Mouse (Mus musculus) kidney, embryonic 15.5 days (tissue): ENCODE measurements around the gene Fshb. TPM values are rescaled to one million over a fixed set of nuclear protein-coding genes. Genes with fewer than 3 reads are reported as not detected.

ENCODE experiments used
- ATAC-seq: fragments of 200-750 bp; cut with Nextera tagmentation; replicated peaks from 2 replicates; pipeline ENCODE4 v1.8.0; 2017; ENCODE audit warnings: moderate TSS enrichment; ENCODE audit not compliant: low FRiP score
- H3K27ac ChIP-seq: fragments of 300-500 bp; sonication (generic); 2 replicates; pipeline ENCODE4 v1.5.1; 2015; ENCODE audit warnings: mild to moderate bottlenecking, inconsistent platforms
- H3K27me3 ChIP-seq: fragments of 300-500 bp; sonication (generic); 2 replicates; pipeline ENCODE4 v1.6.1; 2015; ENCODE audit warnings: inconsistent platforms
- H3K36me3 ChIP-seq: fragments of 300-500 bp; sonication (generic); 2 replicates; pipeline ENCODE4 v1.6.1; 2015; ENCODE audit warnings: inconsistent platforms
- H3K4me1 ChIP-seq: fragments of 300-500 bp; sonication (generic); 2 replicates; pipeline ENCODE4 v1.6.1; 2015; ENCODE audit warnings: inconsistent platforms
- H3K4me2 ChIP-seq: fragments of 300-500 bp; sonication (generic); 2 replicates; pipeline ENCODE4 v1.6.1; 2015; ENCODE audit warnings: moderate library complexity, mild to moderate bottlenecking, inconsistent platforms
- H3K4me3 ChIP-seq: fragments of 300-500 bp; sonication (generic); replicated peaks from 2 replicates; pipeline ENCODE4 v1.5.1; 2015; ENCODE audit warnings: mild to moderate bottlenecking, inconsistent platforms
- H3K9ac ChIP-seq: fragments of 300-500 bp; sonication (generic); 2 replicates; pipeline ENCODE4 v1.6.1; 2015; ENCODE audit warnings: mild to moderate bottlenecking, inconsistent platforms
- H3K9me3 ChIP-seq: fragments of 300-500 bp; sonication (generic); replicated peaks from 2 replicates; pipeline ENCODE4 v1.6.1; 2016; ENCODE audit warnings: inconsistent platforms
- WGBS: fragments of 180-500 bp; shearing (Covaris S2); methylation state at CpG from one replicate; pipeline ENCODE4 v1.1.7; 2015; ENCODE audit warnings: mixed read lengths; 5-methylcytosine and 5-hydroxymethylcytosine counted together
- polyA plus RNA-seq: library from polyadenylated mRNA; unstranded; fragments of >200 nt; fragmentation: Nextera tagmentation; extraction: Ambion mirVana; gene quantifications from 2 replicates; pipeline ENCODE4 v1.2.1, GENCODE M21; 2015

Gene Fshb
- polyA plus RNA-seq = not detected in 2 replicates

DNA sequence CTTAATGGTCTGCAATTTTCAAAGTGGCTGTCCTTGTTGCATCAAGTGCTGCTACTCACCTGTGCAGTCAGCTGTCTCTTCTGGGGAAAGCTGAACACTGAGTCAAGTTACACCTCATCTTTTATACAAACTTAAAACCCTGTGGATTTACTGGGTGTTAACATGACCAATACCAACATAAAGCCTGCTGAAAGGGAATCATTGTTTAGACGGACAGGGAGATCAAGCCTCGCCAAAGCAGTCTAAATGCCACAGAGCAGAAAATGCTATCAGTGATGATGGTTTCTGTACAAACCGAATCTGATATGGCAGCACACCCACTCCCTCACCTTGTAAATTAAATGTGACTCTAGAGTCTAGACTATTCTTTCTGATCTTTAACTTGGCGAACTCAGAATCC is at the start of gene Fshb:
Gene Fshb (minus strand): TSS at position 101 of the 400 bp plus-strand sequence.
- no peaks in the 10 kb centered on the region for H3K4me1 ChIP-seq
- no peak within 1 kb of the TSS for H3K4me3 ChIP-seq
- no peaks in the 10 kb centered on the region for H3K36me3 ChIP-seq
- H3K27ac ChIP-seq = no peak within 1 kb of the TSS
- no peaks in the 10 kb centered on the region for H3K27me3 ChIP-seq
- no peaks in the 10 kb centered on the region for H3K9me3 ChIP-seq
- no peak within 1 kb of the TSS for H3K9ac ChIP-seq
- 74% methylated on average over 4 of the region's 4 CpGs for WGBS
- H3K4me2 ChIP-seq = no peak within 1 kb of the TSS
- ATAC-seq = no peak

DNA sequence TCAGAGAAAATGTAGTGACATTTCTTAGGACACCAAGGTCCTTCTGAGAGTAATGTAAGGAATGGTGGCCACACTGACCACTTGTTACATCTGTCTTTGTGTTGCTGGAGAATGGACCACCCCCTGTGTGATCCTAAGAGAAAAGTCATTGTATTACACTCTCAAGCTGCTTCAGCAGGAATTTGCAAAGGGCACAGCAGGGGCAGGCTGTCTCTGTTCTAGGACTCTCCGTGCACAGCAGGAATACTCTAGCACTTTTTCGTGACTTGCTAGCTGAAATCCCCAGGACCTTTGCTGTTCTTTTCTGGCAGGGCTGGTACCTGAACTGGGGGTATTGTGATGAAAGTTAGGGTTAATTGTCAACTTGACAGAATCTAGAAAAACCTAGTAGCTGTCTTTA is 24.8 kb upstream of the Fshb start:
- no peak overlapping the region for H3K4me2 ChIP-seq
- no peaks in the 10 kb centered on the region for H3K4me1 ChIP-seq
- no peaks in the 10 kb centered on the region for H3K27me3 ChIP-seq
- no peak for ATAC-seq
- no peak overlapping the region for H3K9ac ChIP-seq
- H3K27ac ChIP-seq = no peak overlapping the region
- WGBS = 59% methylated on average over 2 of the region's 2 CpGs
- H3K36me3 ChIP-seq = no peaks in the 10 kb centered on the region
- no peaks in the 10 kb centered on the region for H3K9me3 ChIP-seq
- no peak overlapping the region for H3K4me3 ChIP-seq

DNA sequence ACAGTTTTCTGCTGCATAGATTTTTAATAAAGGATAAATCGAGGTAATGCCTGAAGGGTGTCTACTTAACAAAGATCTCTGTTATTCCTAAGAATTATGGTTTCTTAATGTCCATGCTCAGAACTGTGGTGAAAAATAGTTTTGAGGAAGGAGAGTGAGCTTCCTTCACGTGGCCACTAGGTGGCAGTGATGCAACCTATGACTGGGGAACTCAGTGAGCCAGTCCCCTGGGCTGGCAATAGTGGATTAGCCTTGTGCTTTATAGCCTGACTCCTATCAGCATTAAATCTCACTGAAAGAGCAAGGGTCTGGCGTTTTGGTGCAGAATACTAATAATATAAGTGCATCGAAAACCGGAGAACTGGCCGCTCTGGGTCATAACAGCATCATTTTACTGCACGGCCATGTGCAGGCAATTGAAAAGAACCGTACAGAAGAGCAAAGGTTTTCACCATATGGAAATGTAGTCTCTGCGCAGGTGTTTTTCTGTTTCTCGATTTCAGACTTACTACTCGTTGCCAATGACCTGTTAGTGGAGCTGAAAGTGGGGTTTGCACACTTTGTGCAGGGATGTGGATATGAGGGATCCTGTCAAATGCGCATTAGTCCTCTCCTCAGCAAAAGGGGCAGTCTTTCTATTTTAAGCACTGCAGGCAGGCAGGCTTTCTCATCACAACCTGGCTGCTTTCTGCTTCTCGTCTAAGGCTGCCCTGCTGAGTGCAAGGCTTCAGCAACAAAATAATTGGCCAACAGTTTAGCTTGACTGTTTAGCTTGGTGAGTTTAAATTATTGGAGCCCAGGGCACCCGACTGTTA is 23.8 kb upstream of the Fshb start:
- no peak for ATAC-seq

DNA sequence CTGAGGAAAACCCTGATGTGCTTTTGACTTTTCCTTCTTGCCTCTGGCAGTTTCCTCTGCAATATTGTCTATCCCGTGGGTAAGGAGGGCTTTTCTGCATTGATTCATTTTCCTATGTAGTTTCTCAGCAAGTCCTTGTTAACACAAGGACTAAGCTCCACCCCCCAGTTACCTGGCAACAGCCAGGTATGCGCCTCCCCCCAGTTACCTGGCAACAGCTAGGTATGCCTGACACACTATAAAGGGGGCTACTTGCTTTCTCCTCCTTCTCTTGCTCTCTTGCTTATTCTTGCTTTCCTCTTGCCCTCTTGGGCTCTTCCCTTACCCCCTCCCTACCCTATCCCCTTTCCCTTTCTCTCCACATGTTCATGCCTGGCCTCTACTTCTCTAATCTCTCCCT is 3.8 kb upstream of the Fshb start:
- Histone ChIP-seq H3K36me3 (no peaks in the 10 kb centered on the region), H3K4me1 (no peaks in the 10 kb centered on the region), H3K4me2 (no peak overlapping the region), H3K4me3 (no peak overlapping the region), H3K27me3 (no peaks in the 10 kb centered on the region), H3K27ac (no peak overlapping the region), H3K9ac (no peak overlapping the region), H3K9me3 (no peaks in the 10 kb centered on the region)
- 53% methylated on average over 2 of the region's 2 CpGs for WGBS
- ATAC-seq = peak; percentile 56; the same call in 1 of the 2 replicates

More for the DNA sequence above, 23.8 kb upstream of the Fshb start:
- Histone ChIP-seq H3K4me3 (no peak overlapping the region), H3K27ac (no peak overlapping the region), H3K9me3 (no peaks in the 10 kb centered on the region), H3K27me3 (no peaks in the 10 kb centered on the region), H3K9ac (no peak overlapping the region), H3K4me2 (no peak overlapping the region), H3K36me3 (no peaks in the 10 kb centered on the region), H3K4me1 (no peaks in the 10 kb centered on the region)
- 55% methylated on average over 14 of the region's 14 CpGs for WGBS

DNA sequence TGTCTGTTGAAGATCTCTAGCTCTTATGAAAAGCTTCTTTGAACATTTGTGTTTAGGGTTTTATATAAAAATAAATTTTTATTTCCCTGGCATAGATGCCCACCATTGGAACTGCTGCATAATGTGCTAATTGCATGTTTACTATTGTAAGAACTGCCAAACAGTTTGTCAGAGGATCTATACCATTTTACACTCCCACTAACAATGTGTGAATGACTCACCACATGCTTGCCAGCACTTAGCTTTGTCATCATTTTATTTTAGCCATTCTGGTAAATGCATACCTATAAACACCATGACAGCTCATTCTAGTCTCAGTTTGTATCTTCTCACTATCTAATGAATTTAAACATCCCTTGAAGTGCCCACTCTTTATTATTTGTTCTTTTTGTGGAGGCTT is 13.5 kb downstream of the Fshb start:
- Histone ChIP-seq H3K27ac (no peak overlapping the region), H3K36me3 (no peaks in the 10 kb centered on the region), H3K9ac (no peak overlapping the region), H3K4me1 (no peaks in the 10 kb centered on the region), H3K4me3 (no peak overlapping the region), H3K9me3 (no peaks in the 10 kb centered on the region), H3K4me2 (no peak overlapping the region), H3K27me3 (no peaks in the 10 kb centered on the region)
- no peak for ATAC-seq

DNA sequence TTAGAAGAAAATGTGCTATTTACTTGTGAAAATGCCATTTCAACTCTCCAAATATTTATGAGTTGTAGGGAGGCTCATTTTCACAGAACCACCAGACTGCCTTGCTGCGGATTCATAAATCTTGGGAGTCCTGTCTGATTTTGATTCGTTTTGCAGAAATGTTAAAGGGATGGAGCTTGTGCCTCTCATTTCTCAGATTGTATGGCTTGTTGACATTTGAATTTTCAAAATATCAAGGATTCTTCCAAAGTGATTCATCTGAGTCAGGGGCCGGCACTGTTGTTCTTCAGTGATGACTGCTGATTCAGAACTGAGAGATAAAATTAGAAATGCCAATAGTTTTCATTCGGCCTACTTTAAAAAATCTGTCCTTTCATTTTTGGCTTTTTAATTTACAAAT is 18.6 kb downstream of the Fshb start:
- H3K27me3 ChIP-seq = no peaks in the 10 kb centered on the region
- no peaks in the 10 kb centered on the region for H3K36me3 ChIP-seq
- H3K4me3 ChIP-seq = no peak overlapping the region
- no peaks in the 10 kb centered on the region for H3K4me1 ChIP-seq
- 78% methylated on average over 4 of the region's 4 CpGs for WGBS
- no peak for ATAC-seq
- H3K27ac ChIP-seq = no peak overlapping the region
- no peak overlapping the region for H3K9ac ChIP-seq
- no peak overlapping the region for H3K4me2 ChIP-seq
- no peaks in the 10 kb centered on the region for H3K9me3 ChIP-seq

DNA sequence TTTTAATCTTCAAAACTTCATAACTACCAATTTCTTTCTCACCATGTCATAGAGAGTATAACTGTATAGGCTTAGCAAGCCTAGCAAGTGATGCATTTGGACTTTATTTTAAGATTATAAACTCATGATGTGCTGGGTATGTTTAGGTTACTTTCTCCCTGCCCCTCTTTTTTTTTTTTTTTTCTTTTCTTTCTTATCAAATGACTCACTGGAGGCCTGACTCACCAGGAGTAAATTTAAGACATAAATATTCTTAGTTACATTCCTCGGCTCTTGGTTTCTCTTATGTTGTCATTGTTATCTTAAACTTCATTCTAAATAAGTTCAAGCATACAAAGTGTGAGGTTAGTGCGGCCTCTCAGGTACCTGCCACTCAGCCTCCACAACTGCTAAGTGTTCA is 23.5 kb downstream of the Fshb start:
- H3K27me3 ChIP-seq = no peaks in the 10 kb centered on the region
- no peak overlapping the region for H3K9ac ChIP-seq
- no peaks in the 10 kb centered on the region for H3K4me1 ChIP-seq
- no peak for ATAC-seq
- no peak overlapping the region for H3K27ac ChIP-seq
- H3K4me2 ChIP-seq = no peak overlapping the region
- H3K36me3 ChIP-seq = no peaks in the 10 kb centered on the region
- no peak overlapping the region for H3K4me3 ChIP-seq
- no peaks in the 10 kb centered on the region for H3K9me3 ChIP-seq
- 64% methylated on average over 2 of the region's 2 CpGs for WGBS

DNA sequence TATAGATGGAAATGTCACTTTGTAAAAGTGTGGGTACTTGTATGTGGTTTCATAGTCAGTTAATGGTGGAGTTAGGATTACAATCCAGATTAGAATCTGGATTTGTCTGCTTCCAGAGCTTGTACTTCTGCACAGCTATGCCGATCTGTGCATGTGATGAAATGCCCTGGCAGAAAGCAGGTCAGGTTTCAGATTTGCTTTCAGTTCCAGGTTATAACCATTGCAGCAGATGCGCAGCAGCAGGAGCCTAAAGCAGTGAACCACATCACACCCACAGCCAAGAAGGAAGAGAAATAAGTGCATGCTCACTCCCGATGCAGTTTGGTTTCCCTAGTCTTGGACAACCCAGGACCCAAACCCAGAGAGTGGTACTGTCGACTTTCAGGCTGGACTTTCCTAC is 34.8 kb downstream of the Fshb start:
- Histone ChIP-seq H3K4me3 (no peak overlapping the region), H3K9me3 (no peaks in the 10 kb centered on the region), H3K27ac (no peak overlapping the region), H3K4me2 (no peak overlapping the region), H3K36me3 (no peaks in the 10 kb centered on the region), H3K9ac (no peak overlapping the region), H3K4me1 (no peaks in the 10 kb centered on the region), H3K27me3 (no peaks in the 10 kb centered on the region)
- 0 out of 2 replicates have a peak, but pooled peaks have one; percentile 22 for ATAC-seq
- 54% methylated on average over 4 of the region's 4 CpGs for WGBS

DNA sequence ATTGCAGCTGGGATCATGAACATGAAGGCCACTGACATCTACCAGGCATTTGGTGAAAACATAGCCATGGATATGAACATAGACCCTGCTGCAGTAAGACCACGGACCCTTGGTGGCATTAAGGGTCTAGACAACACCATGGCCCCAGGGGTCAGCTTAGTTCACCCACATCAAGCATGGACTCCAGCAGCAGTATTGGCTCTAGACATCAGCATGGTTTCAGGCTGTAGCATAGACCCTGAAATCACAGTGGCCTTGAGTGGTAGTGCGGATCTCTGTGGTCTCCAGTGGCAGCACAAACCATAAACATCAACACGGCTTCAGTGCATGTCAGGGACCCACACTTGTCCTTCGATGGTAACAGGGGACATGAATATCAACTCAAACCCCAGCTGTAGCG is 36.7 kb downstream of the Fshb start:
- Histone ChIP-seq H3K4me3 (no peak overlapping the region), H3K9me3 (no peaks in the 10 kb centered on the region), H3K4me1 (no peaks in the 10 kb centered on the region), H3K9ac (no peak overlapping the region), H3K36me3 (no peaks in the 10 kb centered on the region), H3K4me2 (no peak overlapping the region), H3K27me3 (no peaks in the 10 kb centered on the region), H3K27ac (no peak overlapping the region)
- no peak for ATAC-seq
- 94% methylated on average over 5 of the region's 5 CpGs for WGBS

DNA sequence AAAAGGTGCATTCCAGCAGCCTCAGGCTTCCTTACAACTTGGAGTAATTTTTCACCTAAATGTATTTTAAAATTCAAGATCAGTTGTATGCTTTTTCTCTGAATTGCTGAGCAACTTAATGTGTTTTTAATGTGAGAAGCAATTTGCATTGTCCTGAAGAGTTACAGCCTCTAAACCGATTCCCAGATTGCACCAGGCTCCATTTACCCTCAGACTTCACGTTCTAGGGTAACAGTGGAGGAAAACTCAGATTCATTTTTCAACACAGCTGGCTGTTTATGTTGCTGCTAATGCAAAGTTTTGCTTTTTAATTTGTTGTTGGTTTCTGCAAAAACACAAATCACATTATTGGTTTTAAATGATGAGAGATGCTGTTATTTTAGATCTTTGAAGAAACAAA is 40.1 kb downstream of the Fshb start:
- Histone ChIP-seq H3K36me3 (no peaks in the 10 kb centered on the region), H3K9me3 (no peaks in the 10 kb centered on the region), H3K4me2 (no peak overlapping the region), H3K4me3 (no peak overlapping the region), H3K4me1 (no peaks in the 10 kb centered on the region), H3K9ac (no peak overlapping the region), H3K27ac (no peak overlapping the region), H3K27me3 (no peaks in the 10 kb centered on the region)
- no peak for ATAC-seq
- 35% methylated on average over 2 of the region's 2 CpGs for WGBS

DNA sequence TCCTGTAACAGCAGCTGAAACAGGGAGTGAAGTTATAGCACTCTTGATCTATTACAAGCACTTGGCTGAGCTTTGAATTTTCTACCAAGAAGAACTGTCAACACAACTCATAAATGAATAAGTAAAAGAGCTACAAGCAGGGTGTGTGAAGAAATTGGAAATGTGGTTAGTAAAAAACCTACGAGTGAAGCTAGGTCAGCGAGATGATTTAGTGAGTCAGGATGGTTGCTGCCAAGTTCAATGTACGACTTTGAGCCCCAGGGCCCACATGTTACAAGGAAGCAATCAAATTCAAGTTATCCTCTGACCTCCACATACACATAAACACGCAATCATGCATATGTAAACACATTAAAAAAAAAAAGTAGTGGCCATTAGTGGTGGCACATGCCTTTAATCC is 46.3 kb downstream of the Fshb start:
- no peak for ATAC-seq
- no peak overlapping the region for H3K4me2 ChIP-seq
- no peaks in the 10 kb centered on the region for H3K36me3 ChIP-seq
- H3K4me3 ChIP-seq = no peak overlapping the region
- no peaks in the 10 kb centered on the region for H3K27me3 ChIP-seq
- no peaks in the 10 kb centered on the region for H3K4me1 ChIP-seq
- no peak overlapping the region for H3K9ac ChIP-seq
- no peaks in the 10 kb centered on the region for H3K9me3 ChIP-seq
- no peak overlapping the region for H3K27ac ChIP-seq
- WGBS = 78% methylated on average over 4 of the region's 4 CpGs

DNA sequence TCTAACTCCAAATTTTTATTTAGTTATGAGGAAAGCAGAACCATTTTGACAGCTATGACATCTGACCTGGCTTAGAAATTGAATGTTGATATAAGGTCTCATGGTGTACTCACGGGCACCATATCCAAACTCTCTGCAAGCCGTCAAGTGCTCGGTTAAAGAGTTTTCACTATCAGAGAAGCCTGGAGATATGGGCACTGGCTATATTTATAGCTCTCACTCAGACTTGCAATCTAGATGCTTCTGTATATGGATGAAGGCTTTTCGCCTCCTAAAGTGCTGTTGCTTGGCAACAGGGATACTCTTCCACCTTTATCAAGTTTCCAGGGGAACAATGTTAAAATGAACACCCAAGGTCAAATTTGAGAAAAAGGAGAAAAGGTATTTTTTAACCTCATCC is 47.1 kb downstream of the Fshb start:
- no peak overlapping the region for H3K4me2 ChIP-seq

DNA sequence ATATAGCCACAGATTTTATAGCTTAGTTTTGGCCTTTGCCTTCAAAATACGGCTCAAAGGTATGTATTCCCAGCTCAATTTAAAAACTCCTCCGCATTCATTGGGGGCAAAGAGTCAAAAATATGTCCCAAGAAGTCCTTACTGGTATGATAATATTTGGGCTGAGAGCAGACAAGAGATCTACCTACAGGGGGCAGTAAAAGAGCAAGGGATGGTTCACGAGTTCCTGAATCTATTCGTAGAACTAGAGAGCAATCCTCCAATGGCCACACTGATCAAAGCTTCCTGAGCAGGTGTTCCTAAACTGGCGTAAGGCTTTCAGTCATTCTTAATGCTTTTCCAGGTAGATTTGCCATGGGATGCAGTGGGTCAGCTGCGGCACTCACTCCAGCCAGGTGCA is 49.3 kb downstream of the Fshb start:
- WGBS = 84% methylated on average over 6 of the region's 6 CpGs

More for the DNA sequence above, 47.1 kb downstream of the Fshb start:
- Histone ChIP-seq H3K36me3 (no peaks in the 10 kb centered on the region), H3K4me1 (no peaks in the 10 kb centered on the region), H3K4me3 (no peak overlapping the region), H3K27me3 (no peaks in the 10 kb centered on the region), H3K9ac (no peak overlapping the region), H3K27ac (no peak overlapping the region), H3K9me3 (no peaks in the 10 kb centered on the region)
- no peak for ATAC-seq
- 84% methylated on average over 4 of the region's 4 CpGs for WGBS

More for the DNA sequence above, 49.3 kb downstream of the Fshb start:
- Histone ChIP-seq H3K27me3 (no peaks in the 10 kb centered on the region), H3K9me3 (no peaks in the 10 kb centered on the region), H3K4me1 (no peaks in the 10 kb centered on the region), H3K36me3 (no peaks in the 10 kb centered on the region), H3K27ac (no peak overlapping the region), H3K9ac (no peak overlapping the region), H3K4me3 (no peak overlapping the region), H3K4me2 (no peak overlapping the region)
- no peak for ATAC-seq
